In the genomic region with DNA sequence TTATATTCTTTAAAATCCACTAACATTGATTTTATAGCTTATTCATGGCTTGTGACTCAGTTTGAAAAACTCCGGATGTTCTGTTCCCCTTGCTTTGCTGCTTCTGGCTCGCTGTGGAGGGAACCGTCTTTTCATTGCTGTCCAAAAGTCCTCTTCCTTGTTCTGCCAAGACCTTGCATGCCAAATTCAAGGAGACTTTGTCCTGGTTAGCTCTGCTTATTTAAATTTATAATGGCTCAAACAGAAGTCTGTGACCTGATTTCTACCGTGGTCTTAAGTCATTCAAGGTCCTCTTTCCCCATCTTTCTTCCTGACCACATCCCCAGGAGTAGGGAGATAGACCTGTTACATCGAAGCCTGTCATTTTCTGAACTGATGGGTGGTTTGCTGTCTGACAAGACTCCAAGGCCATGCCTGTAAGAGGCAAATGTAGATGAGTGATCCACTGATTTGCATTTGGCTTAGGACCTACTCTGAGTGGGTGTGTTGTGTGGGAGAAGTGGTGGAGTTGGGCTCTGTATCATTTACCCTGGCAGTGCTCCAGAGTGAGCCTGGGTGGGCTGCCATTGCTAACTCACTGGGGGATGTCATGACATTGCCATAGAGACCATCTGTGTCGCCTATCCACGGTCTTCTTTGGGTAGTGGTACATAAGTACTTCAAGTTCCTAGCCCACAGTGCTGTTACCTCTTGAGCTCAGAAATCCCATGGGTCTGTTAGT, we compare ENCODE assay signal across 11 mouse cellular contexts. TPM values are rescaled to one million over a fixed set of nuclear protein-coding genes. Genes with fewer than 3 reads are reported as not detected.
DNase-seq lines count a peak whose midpoint lies in the region; ATAC-seq and TF ChIP-seq lines count a peak whose summit lies in the region.
"Had no signal": no experiment of that assay in that cellular context is flagged by ENCODE, and none has a peak within 500 bp of the region (broad histone marks: within the 10 kb centered on the region; RNA-seq: fewer than 3 reads in every experiment).

No protein-coding gene starts in this region.

- no peak overlapping the region for H3K27ac ChIP-seq in kidney, embryonic 14.5 days (ENCODE audit: low read depth, low read length)
- no peak overlapping the region for H3K27ac ChIP-seq in neural tube, embryonic 15.5 days (replicated peaks)
- H3K27ac ChIP-seq in intestine, postnatal 0 days (ENCODE audit: low read depth, low read length) = no peak overlapping the region

- ATAC-seq in kidney, embryonic 14.5 days (ENCODE audit: low FRiP score, low TSS enrichment) = no peak
- peak; percentile 79; the same call in 1 of the 2 replicates for ATAC-seq in neural tube, embryonic 15.5 days (ENCODE audit: low FRiP score)
- no peak for ATAC-seq in intestine, postnatal 0 days
- ATAC-seq: Patski had no signal

- no peak overlapping the region for H3K4me2 ChIP-seq in kidney, embryonic 14.5 days (replicated peaks; ENCODE audit: low read depth, low read length)
- no peak overlapping the region for H3K4me2 ChIP-seq in neural tube, embryonic 15.5 days
- no peak overlapping the region for H3K4me2 ChIP-seq in intestine, postnatal 0 days (replicated peaks; ENCODE audit: low read depth)

- no peaks in the 10 kb centered on the region for H3K4me1 ChIP-seq in kidney, embryonic 14.5 days (ENCODE audit: control insufficient read depth, insufficient read depth, low read length)
- no peaks in the 10 kb centered on the region for H3K4me1 ChIP-seq in neural tube, embryonic 15.5 days
- H3K4me1 ChIP-seq in intestine, postnatal 0 days (replicated peaks; ENCODE audit: control insufficient read depth, insufficient read depth, low read length) = no peaks in the 10 kb centered on the region

- no peaks in the 10 kb centered on the region for H3K36me3 ChIP-seq in kidney, embryonic 14.5 days (ENCODE audit: control insufficient read depth, insufficient read depth, low read length)
- H3K36me3 ChIP-seq in neural tube, embryonic 15.5 days = no peaks in the 10 kb centered on the region
- no peaks in the 10 kb centered on the region for H3K36me3 ChIP-seq in intestine, postnatal 0 days (ENCODE audit: control insufficient read depth, insufficient read depth)

- no peak overlapping the region for H3K4me3 ChIP-seq in kidney, embryonic 14.5 days (ENCODE audit: low read length)
- H3K4me3 ChIP-seq in neural tube, embryonic 15.5 days (replicated peaks) = no peak overlapping the region
- H3K4me3 ChIP-seq in intestine, postnatal 0 days (ENCODE audit: low read depth, low read length) = no peak overlapping the region

- no peak overlapping the region for H3K9ac ChIP-seq in kidney, embryonic 14.5 days (ENCODE audit: low read depth, low read length)
- H3K9ac ChIP-seq in neural tube, embryonic 15.5 days (replicated peaks) = no peak overlapping the region
- H3K9ac ChIP-seq in intestine, postnatal 0 days (ENCODE audit: low read depth, low read length) = no peak overlapping the region

- DNase-seq in kidney, adult 18-20 months = peak; percentile 39
- DNase-seq in cerebellum, adult 8-10 months = peak; percentile 2
- peak; percentile 18 for DNase-seq in kidney, postnatal 14 days
- no peak for DNase-seq in B cell, adult 2 months
- no peak for DNase-seq in thymus, postnatal 10 days (ENCODE audit: low spot score in 2 of 2)

- WGBS in kidney, embryonic 14.5 days = 77% methylated on average over 7 of the region's 7 CpGs
- 74% methylated on average over 7 of the region's 7 CpGs for WGBS in neural tube, embryonic 15.5 days
- WGBS in intestine, postnatal 0 days = 80% methylated on average over 7 of the region's 7 CpGs

- TF ChIP-seq CTCF in intestine, postnatal 0 days (IDR thresholded peaks at IDR 0.05; ENCODE audit: low read depth) = no peak

- H3K27me3 ChIP-seq in kidney, embryonic 14.5 days (ENCODE audit: control insufficient read depth, insufficient read depth, low read length) = no peaks in the 10 kb centered on the region
- no peaks in the 10 kb centered on the region for H3K27me3 ChIP-seq in neural tube, embryonic 15.5 days (replicated peaks)
- H3K27me3 ChIP-seq in intestine, postnatal 0 days (replicated peaks; ENCODE audit: control insufficient read depth, insufficient read depth, low read length) = no peaks in the 10 kb centered on the region

- H3K9me3 ChIP-seq in kidney, embryonic 14.5 days (ENCODE audit: control insufficient read depth, low read length) = no peaks in the 10 kb centered on the region
- H3K9me3 ChIP-seq in neural tube, embryonic 15.5 days (replicated peaks) = no peaks in the 10 kb centered on the region
- no peaks in the 10 kb centered on the region for H3K9me3 ChIP-seq in intestine, postnatal 0 days (ENCODE audit: control insufficient read depth)

RNA-seq across cellular contexts. Expression of a gene that starts 12.0 kb away (rescaled TPM):
- not detected in 2 replicates for polyA plus RNA-seq in kidney, embryonic 14.5 days (2014; fragmentation: Nextera tagmentation; extraction: Ambion mirVana)
- not detected in 2 replicates for polyA plus RNA-seq in neural tube, embryonic 15.5 days (2015; fragmentation: Nextera tagmentation; extraction: Ambion mirVana)
- not detected in 2 replicates for polyA plus RNA-seq in intestine, postnatal 0 days (2015; fragmentation: Nextera tagmentation; extraction: Ambion mirVana)
- polyA plus RNA-seq: embryonic facial prominence, embryonic 11.5 days; intestine, embryonic 14.5 days; Patski had no signal

RNA-seq across cellular contexts. Expression of a gene that starts 43.9 kb away (rescaled TPM):
- polyA plus RNA-seq in kidney, embryonic 14.5 days (2014; fragmentation: Nextera tagmentation; extraction: Ambion mirVana) = not detected in 2 replicates
- 0.59 and 0.91 TPM in 2 replicates for polyA plus RNA-seq in neural tube, embryonic 15.5 days (2015; fragmentation: Nextera tagmentation; extraction: Ambion mirVana)
- 0.30 and 0.34 TPM in 2 replicates for polyA plus RNA-seq in intestine, postnatal 0 days (2015; fragmentation: Nextera tagmentation; extraction: Ambion mirVana)
- polyA plus RNA-seq: Patski had no signal

RNA-seq across cellular contexts. Expression of a gene that starts 45.0 kb away (rescaled TPM):
- polyA plus RNA-seq in kidney, embryonic 14.5 days (2014; fragmentation: Nextera tagmentation; extraction: Ambion mirVana) = 33.5 and 36.1 TPM in 2 replicates
- polyA plus RNA-seq in neural tube, embryonic 15.5 days (2015; fragmentation: Nextera tagmentation; extraction: Ambion mirVana) = 479 and 515 TPM in 2 replicates
- polyA plus RNA-seq in intestine, postnatal 0 days (2015; fragmentation: Nextera tagmentation; extraction: Ambion mirVana) = 158 and 165 TPM in 2 replicates
- polyA plus RNA-seq: Patski had no signal

Comparison
In these comparisons a context has a peak if more than half of its experiments do, and no peak if none do; other contexts are left out.
1. DNase-seq: peak in kidney, adult 18-20 months (single experiment), cerebellum, adult 8-10 months (single experiment) and kidney, postnatal 14 days (single experiment); none in B cell, adult 2 months (0 of 2) and thymus, postnatal 10 days (0 of 2).